Mouse (Mus musculus): Measurements from ENCODE around the gene Olfr1474.
"Not testable (repeated sequence)": the region's sequence is repeated elsewhere in the genome, so short reads cannot be mapped to it uniquely, and the experiment has no call there.

Gene Olfr1474

DNA sequence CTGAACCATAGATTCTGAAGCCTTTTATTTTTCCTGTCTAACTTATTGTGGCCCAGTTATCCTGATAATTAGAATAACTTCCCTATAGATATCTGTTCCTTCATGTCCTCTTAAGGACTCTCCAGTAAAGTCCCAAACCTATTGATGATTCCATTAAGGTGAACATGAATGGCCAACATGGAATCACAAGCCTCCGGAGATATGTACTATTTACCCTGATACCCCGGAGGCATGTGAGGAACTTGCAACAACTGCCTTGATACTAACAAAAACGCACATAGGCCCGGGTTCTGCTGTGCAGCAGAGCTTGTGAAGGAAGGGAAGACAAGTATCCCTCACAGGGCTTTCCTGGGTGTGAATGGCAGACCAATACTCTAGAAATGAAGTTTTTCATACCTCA, at the start of gene Olfr1474:
Olfr1474 (plus strand) TSS at position 301 of the 400 bp plus-strand sequence.
- DNase-seq (ENCODE audit: low read depth, low spot score): not testable (repeated sequence)

DNA sequence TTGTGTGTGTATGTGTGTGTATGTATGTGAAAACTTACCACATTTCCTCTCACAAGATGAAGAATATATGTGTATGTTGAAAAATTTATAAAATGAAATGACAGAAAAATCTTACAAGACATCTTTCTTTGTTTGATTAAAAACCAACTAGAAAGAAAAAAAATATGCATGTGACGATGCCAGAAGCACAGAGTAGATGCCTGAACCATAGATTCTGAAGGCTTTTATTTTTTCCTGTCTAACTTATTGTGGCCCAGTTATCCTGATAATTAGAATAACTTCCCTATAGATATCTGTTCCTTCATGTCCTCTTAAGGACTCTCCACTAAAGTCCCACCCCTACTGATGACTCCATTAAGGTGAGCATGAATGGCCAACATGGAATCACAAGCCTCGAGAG, 26.3 kb upstream of the Olfr1474 start, which contains the start of gene Olfr1471:
Olfr1471 (plus strand) TSS at position 301 of the 400 bp plus-strand sequence.
- DNase-seq (ENCODE audit: low read depth, low spot score): not testable (repeated sequence)

DNA sequence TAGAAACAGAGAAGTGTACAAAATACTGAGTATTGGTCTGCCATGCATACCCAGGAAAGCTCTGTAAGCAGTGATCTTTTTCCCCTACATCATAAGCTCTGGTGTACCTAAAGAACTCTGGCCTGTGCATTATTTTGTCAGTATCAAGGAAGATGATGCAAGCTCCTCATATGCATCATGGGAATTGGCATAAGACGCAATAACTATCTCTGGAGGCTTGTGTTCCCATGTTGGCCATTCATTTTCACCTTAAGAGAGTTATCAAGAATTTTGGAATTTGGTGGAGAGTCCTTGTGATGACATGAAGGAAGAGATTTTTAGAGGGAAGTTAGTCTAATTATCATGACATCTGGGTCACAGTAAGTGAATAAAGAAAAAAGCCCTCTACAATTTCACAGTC, 13.4 kb upstream of the Olfr1474 start, which contains the start of gene Olfr1472:
Olfr1472 (minus strand) TSS at position 101 of the 400 bp plus-strand sequence.
- no peak for DNase-seq (ENCODE audit: low read depth, low spot score)

DNA sequence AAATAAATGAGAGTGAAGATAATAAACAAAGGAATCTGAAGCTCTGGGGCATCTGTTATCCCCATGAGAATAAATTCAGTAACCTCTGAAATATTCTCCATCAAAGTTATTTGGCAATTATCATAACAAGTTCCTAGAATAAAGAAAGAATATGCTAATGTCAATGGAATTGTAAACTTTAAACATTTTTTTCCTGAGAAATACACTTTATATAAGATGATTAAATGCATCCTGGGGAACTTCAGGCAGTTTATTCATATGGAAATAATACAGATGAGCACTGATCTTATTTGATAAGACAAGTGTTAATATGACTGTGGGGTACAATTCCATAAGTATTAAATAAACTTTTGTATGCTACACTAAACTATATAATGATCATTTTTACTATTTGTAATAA, 10.7 kb downstream of the Olfr1474 start, which contains the start of gene Olfr1475:
Olfr1475 (minus strand) TSS at position 101 of the 400 bp plus-strand sequence.
- no peak for DNase-seq (ENCODE audit: low read depth, low spot score)

DNA sequence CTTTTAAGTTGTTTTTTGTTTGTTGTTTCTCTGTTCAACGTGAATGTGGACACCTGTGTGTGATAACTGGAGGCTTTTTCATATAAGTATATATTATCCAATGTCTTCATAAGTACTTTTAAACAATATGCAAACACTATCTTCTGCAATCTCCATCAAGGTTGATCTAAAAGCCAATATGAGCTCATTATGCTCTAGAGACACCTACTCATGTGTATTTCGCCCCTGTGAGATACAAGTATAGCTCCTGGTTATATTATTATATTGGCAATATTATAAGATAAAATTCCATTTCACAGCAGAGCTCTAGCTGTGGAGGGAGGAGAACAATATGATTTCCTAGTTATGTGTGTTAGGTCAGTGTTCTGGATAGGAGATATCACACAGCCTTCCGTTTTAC, 30.9 kb downstream of the Olfr1474 start, which contains the start of gene Olfr1477:
Olfr1477 (plus strand) TSS at position 301 of the 400 bp plus-strand sequence.
- no peak for DNase-seq (ENCODE audit: low read depth, low spot score)

Data from CD4-positive helper T cell, adult 2 months (primary cell).